Mouse (Mus musculus) liver, adult 2 months (tissue): ENCODE results near the gene Sypl.

Source experiments
- CTCF ChIP-seq: fragments of 200-500 bp; IDR thresholded peaks from 2 replicates; pipeline ENCODE4 v1.5.1; 2011; ENCODE audit warnings: low read depth, low read length, control low read depth
- POLR2A ChIP-seq: fragments of 200-500 bp; IDR thresholded peaks from 2 replicates; pipeline ENCODE4 v1.6.1; 2011; ENCODE audit warnings: low read length, control low read depth; ENCODE audit not compliant: insufficient read depth; ENCODE audit errors: extremely low read depth

DNA sequence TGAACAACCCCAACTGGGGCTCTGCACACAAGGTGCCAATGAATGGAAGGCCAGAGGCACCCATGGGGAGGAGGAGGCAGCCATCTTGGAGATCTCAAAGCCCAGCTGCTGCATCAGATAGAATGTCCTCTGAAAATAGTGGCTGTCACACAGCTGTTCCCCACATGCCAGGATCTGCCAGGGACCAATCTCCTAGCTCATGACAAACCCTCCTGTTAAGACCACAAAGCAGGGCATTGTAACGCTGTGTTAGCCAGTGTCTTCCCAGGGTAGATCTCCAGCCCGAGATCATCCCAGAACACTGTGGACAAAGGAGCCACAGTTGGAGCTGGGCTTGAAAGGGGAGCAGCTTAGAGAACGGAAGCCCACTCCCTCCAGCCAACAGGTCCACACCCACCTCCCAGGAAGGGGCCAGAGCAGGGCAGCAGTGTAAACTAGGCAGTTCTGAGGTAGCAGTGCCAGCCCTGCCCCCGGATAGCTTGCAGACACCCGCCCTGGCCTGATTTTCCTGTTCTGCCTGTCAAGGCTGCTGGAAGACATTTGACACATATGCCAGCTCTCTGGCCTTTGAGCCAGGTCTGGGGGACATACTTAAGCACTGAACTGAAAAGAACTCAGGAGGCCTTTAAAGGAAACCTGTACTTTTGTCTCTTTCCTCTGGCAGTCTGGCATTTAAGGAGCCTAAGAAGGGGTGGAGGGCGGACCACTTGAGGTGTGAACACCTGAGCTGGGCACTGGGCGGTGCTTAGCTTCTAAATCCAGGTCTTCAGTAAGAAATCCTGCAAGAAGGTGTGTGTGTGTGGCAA is 54.8 kb downstream of the Sypl start:
- TF ChIP-seq POLR2A (no peak), CTCF (no peak)
